Mouse (Mus musculus): ENCODE measurements around the gene Hhex. TPM values are rescaled to one million over a fixed set of nuclear protein-coding genes. Genes with fewer than 3 reads are reported as not detected.

The Hhex gene
- polyA plus RNA-seq, 1 experiment from 2014 or later = 7.2 TPM

DNA sequence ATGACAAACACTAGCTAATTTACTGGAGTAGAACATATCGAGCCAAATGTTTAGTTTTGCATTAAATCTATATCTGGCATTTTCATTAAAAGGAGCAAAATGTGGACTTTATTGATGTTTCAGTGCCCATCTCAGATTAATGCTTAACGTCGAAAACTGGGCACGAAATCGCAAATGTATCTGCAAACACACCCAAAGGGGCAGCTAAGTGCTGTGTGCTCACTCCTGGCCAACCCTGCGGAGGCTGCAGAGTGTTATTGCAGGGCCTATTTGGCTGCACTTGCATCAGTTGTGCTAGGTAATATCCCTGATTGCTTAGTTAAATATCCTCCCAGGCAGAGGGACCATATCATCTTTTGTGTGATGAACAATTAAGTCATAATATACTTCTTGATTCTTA lies 23.4 kb downstream of the Hhex start:
- no peaks in the 10 kb centered on the region for H3K27me3 ChIP-seq
- H3K36me3 ChIP-seq = no peaks in the 10 kb centered on the region
- H3K9me3 ChIP-seq = no peaks in the 10 kb centered on the region
- no peak overlapping the region for H3K4me2 ChIP-seq
- no peak overlapping the region for H3K4me3 ChIP-seq
- no peak overlapping the region for H3K9ac ChIP-seq
- no peak overlapping the region for H3K27ac ChIP-seq
- 76% methylated on average over 6 of the region's 6 CpGs for WGBS
- no peak for ATAC-seq (ENCODE audit: low FRiP score)
- H3K4me1 ChIP-seq (replicated peaks) = no peaks in the 10 kb centered on the region

DNA sequence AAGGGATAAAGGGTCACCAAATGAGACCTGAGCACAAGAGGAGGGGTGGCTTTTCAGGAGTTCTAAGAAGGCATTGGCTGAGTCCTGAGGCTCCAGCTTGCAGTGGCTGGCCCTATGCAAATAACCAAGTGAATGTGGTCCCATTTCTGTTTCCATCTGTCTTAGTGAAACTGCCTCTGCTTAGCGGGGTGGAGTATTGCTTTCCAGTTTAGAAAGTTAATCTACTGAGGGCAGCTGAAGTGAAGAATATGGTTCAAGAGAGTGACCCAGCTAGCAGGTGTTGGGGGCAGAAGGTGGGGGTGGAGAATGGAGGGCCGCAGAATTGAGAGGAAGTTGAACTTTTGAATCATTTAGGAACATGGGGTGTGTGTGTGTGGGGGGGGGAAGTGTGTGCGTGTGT lies 31.8 kb downstream of the Hhex start:
- no peaks in the 10 kb centered on the region for H3K9me3 ChIP-seq
- H3K9ac ChIP-seq = no peak overlapping the region
- no peak for ATAC-seq (ENCODE audit: low FRiP score)
- H3K27ac ChIP-seq = no peak overlapping the region
- H3K4me3 ChIP-seq = no peak overlapping the region
- H3K4me1 ChIP-seq (replicated peaks) = no peaks in the 10 kb centered on the region
- no peaks in the 10 kb centered on the region for H3K27me3 ChIP-seq
- H3K36me3 ChIP-seq = no peaks in the 10 kb centered on the region
- no peak overlapping the region for H3K4me2 ChIP-seq
- WGBS = 82% methylated on average over 3 of the region's 3 CpGs

DNA sequence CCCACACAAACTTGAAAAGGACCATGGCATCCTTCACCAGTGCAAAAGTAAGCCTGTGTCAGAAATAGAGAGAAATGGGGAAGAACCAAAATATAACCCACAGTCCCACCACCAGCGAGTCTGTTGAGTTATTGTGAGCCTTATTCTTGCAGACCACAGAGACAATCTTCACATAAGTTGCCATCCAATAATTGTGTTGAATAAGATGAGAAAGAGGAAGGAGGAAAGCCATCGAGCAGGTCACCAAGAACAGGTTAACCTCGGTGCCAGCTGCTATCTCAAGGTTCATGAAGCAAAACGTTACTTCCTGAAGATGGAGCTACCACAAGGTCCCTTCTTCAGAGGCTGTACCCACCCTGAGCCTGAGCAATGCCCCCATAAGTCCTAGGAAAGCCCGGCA lies 32.4 kb downstream of the Hhex start:
- 95% methylated on average over 5 of the region's 5 CpGs for WGBS

DNA sequence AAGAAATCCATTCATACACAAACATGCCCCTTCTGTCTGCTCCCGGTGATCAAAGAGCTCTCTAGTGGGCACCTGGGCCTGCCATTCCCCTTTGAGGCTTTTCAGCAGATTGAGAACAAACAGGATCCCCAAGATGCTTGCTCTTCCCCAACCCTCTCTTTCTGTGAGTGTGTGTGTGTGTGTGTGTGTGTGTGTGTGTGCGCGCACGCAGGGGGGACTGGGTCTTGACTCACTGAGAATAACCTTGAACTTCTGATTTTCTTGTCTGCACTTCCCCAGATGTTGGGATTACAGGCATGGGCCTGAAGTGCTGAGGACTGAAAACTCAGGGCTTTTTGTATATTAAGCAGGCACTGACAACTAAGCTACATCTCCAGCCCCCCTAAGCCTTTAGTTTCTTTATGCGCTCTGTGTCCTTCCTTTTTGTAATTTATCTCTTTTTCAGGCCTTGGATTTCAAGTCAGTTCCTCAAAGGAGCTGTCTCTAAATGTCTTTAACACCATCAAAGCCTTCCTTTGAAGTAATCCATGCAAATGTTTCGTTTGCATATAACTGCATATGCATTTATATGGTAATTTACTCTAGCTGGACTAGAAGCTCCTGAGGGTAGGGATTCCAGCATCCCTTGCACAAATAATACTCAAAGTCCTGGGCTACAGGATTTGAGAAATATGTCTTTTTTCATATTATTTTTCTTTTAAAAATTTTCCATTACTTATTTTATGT lies 34.4 kb downstream of the Hhex start:
- Histone ChIP-seq H3K4me2 (no peak overlapping the region), H3K9ac (no peak overlapping the region), H3K27ac (no peak overlapping the region), H3K36me3 (no peaks in the 10 kb centered on the region), H3K9me3 (no peaks in the 10 kb centered on the region), H3K4me3 (no peak overlapping the region), H3K27me3 (no peaks in the 10 kb centered on the region), H3K4me1 (replicated peaks) (no peaks in the 10 kb centered on the region)
- 65% methylated on average over 6 of the region's 6 CpGs for WGBS
- no peak for ATAC-seq (ENCODE audit: low FRiP score)

More for the DNA sequence above, 32.4 kb downstream of the Hhex start:
- no peak overlapping the region for H3K9ac ChIP-seq
- ATAC-seq (ENCODE audit: low FRiP score) = no peak
- H3K27me3 ChIP-seq = no peaks in the 10 kb centered on the region
- no peaks in the 10 kb centered on the region for H3K36me3 ChIP-seq
- no peaks in the 10 kb centered on the region for H3K9me3 ChIP-seq
- H3K4me3 ChIP-seq = no peak overlapping the region
- no peaks in the 10 kb centered on the region for H3K4me1 ChIP-seq (replicated peaks)
- no peak overlapping the region for H3K27ac ChIP-seq
- H3K4me2 ChIP-seq = no peak overlapping the region

- H3K4me3 ChIP-seq = no peak overlapping the region
- H3K9me3 ChIP-seq = no peaks in the 10 kb centered on the region
- WGBS = 90% methylated on average over 4 of the region's 4 CpGs
- H3K4me2 ChIP-seq = no peak overlapping the region
- ATAC-seq (ENCODE audit: low FRiP score) = no peak
- no peaks in the 10 kb centered on the region for H3K27me3 ChIP-seq
- no peak overlapping the region for H3K9ac ChIP-seq
- H3K27ac ChIP-seq = no peak overlapping the region
- H3K36me3 ChIP-seq = no peaks in the 10 kb centered on the region
- no peaks in the 10 kb centered on the region for H3K4me1 ChIP-seq (replicated peaks)
These were observed 37.1 kb downstream of the Hhex start for GRCm38 (mm10) chr19:37471680-37472079.

DNA sequence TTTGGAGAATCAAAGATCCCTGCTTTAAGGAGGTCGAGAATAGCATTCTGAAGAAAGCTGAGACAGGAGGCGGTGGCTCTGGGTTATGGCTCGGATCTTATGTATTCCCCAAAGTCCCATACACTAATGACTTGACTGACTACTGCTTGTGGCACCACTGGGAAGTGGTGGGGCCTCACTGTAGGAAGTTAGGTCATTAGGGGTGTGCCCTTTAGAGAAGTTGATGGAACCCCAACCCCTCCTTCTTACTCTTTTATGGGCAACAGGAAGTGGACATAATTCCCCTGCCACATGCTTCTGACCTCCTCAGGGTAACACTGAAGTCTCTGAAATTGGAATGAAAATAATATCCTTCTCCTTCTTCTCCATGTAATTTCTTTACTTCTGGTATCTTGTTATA lies 38.0 kb downstream of the Hhex start:
- H3K36me3 ChIP-seq = no peaks in the 10 kb centered on the region
- 80% methylated on average over 3 of the region's 3 CpGs for WGBS
- ATAC-seq (ENCODE audit: low FRiP score) = no peak
- H3K27ac ChIP-seq = no peak overlapping the region
- no peak overlapping the region for H3K4me3 ChIP-seq
- H3K9me3 ChIP-seq = no peaks in the 10 kb centered on the region
- H3K4me1 ChIP-seq (replicated peaks) = no peaks in the 10 kb centered on the region
- H3K9ac ChIP-seq = no peak overlapping the region
- no peaks in the 10 kb centered on the region for H3K27me3 ChIP-seq
- H3K4me2 ChIP-seq = no peak overlapping the region

- Histone ChIP-seq H3K27ac (no peak overlapping the region), H3K4me2 (no peak overlapping the region), H3K9me3 (no peaks in the 10 kb centered on the region), H3K4me1 (replicated peaks) (no peaks in the 10 kb centered on the region), H3K9ac (no peak overlapping the region), H3K4me3 (no peak overlapping the region), H3K27me3 (no peaks in the 10 kb centered on the region), H3K36me3 (no peaks in the 10 kb centered on the region)
- no peak for ATAC-seq (ENCODE audit: low FRiP score)
- 77% methylated on average over 8 of the region's 8 CpGs for WGBS
These were observed 47.1 kb downstream of the Hhex start for GRCm38 (mm10) chr19:37481704-37482103.

- Histone ChIP-seq H3K27ac (no peak overlapping the region), H3K27me3 (no peaks in the 10 kb centered on the region), H3K4me2 (no peak overlapping the region), H3K36me3 (no peaks in the 10 kb centered on the region), H3K4me3 (no peak overlapping the region), H3K4me1 (replicated peaks) (no peaks in the 10 kb centered on the region), H3K9me3 (no peaks in the 10 kb centered on the region), H3K9ac (no peak overlapping the region)
- WGBS = 91% methylated on average over 14 of the region's 14 CpGs
- ATAC-seq (ENCODE audit: low FRiP score) = no peak
These were observed 48.1 kb downstream of the Hhex start for GRCm38 (mm10) chr19:37482556-37483187.

GRCm38 (mm10) chr19:37484787-37485186 lies 50.2 kb downstream of the Hhex start:
- Histone ChIP-seq H3K4me3 (no peak overlapping the region), H3K36me3 (no peaks in the 10 kb centered on the region), H3K27me3 (no peaks in the 10 kb centered on the region), H3K4me2 (no peak overlapping the region), H3K9ac (no peak overlapping the region), H3K9me3 (no peaks in the 10 kb centered on the region), H3K27ac (no peak overlapping the region), H3K4me1 (replicated peaks) (no peaks in the 10 kb centered on the region)
- no peak for ATAC-seq (ENCODE audit: low FRiP score)
- 91% methylated on average over 6 of the region's 6 CpGs for WGBS

- no peak for ATAC-seq (ENCODE audit: low FRiP score)
- Histone ChIP-seq H3K4me1 (replicated peaks) (no peaks in the 10 kb centered on the region), H3K27me3 (no peaks in the 10 kb centered on the region), H3K36me3 (no peaks in the 10 kb centered on the region), H3K9ac (no peak overlapping the region), H3K4me2 (no peak overlapping the region), H3K4me3 (no peak overlapping the region), H3K27ac (no peak overlapping the region), H3K9me3 (no peaks in the 10 kb centered on the region)
- 93% methylated on average over 6 of the region's 6 CpGs for WGBS
These were observed 52.2 kb downstream of the Hhex start for GRCm38 (mm10) chr19:37486801-37487200.

- 91% methylated on average over 5 of the region's 5 CpGs for WGBS
- Histone ChIP-seq H3K4me2 (no peak overlapping the region), H3K36me3 (no peaks in the 10 kb centered on the region), H3K9me3 (no peaks in the 10 kb centered on the region), H3K27ac (no peak overlapping the region), H3K4me3 (no peak overlapping the region), H3K4me1 (replicated peaks) (no peaks in the 10 kb centered on the region), H3K9ac (no peak overlapping the region), H3K27me3 (no peaks in the 10 kb centered on the region)
- ATAC-seq (ENCODE audit: low FRiP score) = no peak
These were observed 53.3 kb downstream of the Hhex start for GRCm38 (mm10) chr19:37487811-37488475.

- H3K4me3 ChIP-seq = no peak overlapping the region
- H3K27ac ChIP-seq = no peak overlapping the region
- no peaks in the 10 kb centered on the region for H3K4me1 ChIP-seq (replicated peaks)
- H3K4me2 ChIP-seq = no peak overlapping the region
- no peak overlapping the region for H3K9ac ChIP-seq
- H3K9me3 ChIP-seq = no peaks in the 10 kb centered on the region
- no peaks in the 10 kb centered on the region for H3K27me3 ChIP-seq
- 61% methylated on average over 7 of the region's 7 CpGs for WGBS
- no peaks in the 10 kb centered on the region for H3K36me3 ChIP-seq
- no peak for ATAC-seq (ENCODE audit: low FRiP score)
These were observed 54.1 kb downstream of the Hhex start for GRCm38 (mm10) chr19:37488608-37489262.
